Mouse (Mus musculus) C2C12 (cell line): ENCODE measurements at regions not wholly inside any gene's neighbourhood (a gene's known extent, or its start where the extent isn't known, plus 50 kb on each side); places are given as distances from the start of the nearest gene placed in this dataset.

ENCODE experiments used
- CTCF ChIP-seq: IDR thresholded peaks from one replicate; pipeline ENCODE4 v1.5.1; 2011; ENCODE audit not compliant: control insufficient read depth, insufficient read depth, insufficient read length
- FOSL1 ChIP-seq: IDR thresholded peaks from one replicate; pipeline ENCODE4 v1.8.0; 2011; ENCODE audit warnings: mild to moderate bottlenecking, low read length; ENCODE audit not compliant: poor library complexity, insufficient read depth, severe bottlenecking
- MYOG ChIP-seq: IDR thresholded peaks from one replicate; pipeline ENCODE4 v1.6.1; 2011; ENCODE audit not compliant: control insufficient read depth, insufficient read length; ENCODE audit errors: extremely low read depth

- no peak for TF ChIP-seq CTCF
- no peak for TF ChIP-seq FOSL1
- no peak for TF ChIP-seq MYOG
These were observed 634.6 kb upstream of the Zeb2 start for GRCm38 (mm10) chr2:45751746-45752145.
